Mouse (Mus musculus): ENCODE data around the gene Wdr46. TPM values are rescaled to one million over a fixed set of nuclear protein-coding genes. Genes with fewer than 3 reads are reported as not detected.

Wdr46 gene
- polyA plus RNA-seq, 1 experiment from 2014 or later, result 8.8 TPM

DNA sequence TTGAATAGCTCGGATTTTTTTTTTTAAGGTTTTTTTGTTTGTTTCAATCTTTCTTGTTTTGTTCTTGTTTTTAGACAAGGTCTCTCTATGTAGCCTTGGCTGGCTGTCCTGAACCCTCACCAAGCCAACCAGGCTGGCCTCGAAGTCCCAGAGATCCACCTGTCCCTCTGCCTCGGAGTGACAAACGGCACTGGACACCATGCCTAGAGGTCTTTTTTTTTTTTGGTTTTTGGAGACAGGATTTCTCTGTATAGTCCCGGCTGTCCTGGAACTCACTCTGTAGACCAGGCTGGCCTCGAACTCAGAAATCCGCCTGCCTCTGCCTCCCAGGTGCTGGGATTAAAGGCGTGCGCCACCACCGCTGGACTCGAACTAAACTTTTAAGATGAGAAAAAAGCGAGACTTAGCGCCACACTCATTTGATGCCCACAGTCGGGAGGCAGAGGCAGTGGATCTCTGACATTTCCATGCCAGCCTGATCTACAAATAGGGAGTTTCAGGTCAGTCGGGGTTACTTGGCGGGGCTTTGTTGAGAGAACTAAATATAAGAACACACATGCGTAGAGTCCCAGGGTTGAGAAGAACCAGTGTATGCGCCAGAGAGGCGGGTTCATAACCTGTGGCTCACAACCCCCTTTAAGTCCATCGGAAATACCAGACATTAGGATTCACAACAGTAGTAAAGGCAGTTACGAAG lies 12.1 kb upstream of the Wdr46 start:
- ATAC-seq (no peak), DNase-seq (ENCODE audit: low spot score) (no peak)
- Histone ChIP-seq H3K9me3 (ENCODE audit: low read length) (no peaks in the 10 kb centered on the region), H3K27me3 (replicated peaks; ENCODE audit: insufficient read depth, low read length) (no peaks in the 10 kb centered on the region), H3K4me2 (replicated peaks; ENCODE audit: low read depth, low read length) (peak overlapping the region; percentile 100), H3K4me3 (ENCODE audit: low read depth, low read length) (peak overlapping the region; percentile 82), H3K27ac (ENCODE audit: low read length) (no peak overlapping the region), H3K9ac (replicated peaks; ENCODE audit: low read depth) (peak overlapping the region; percentile 83; the same call in 1 of the 2 replicates), H3K4me1 (ENCODE audit: insufficient read depth, low read depth, low read length) (0 out of 2 replicates have a peak, but pooled peaks cover 5% of the 10 kb centered on the region), H3K36me3 (ENCODE audit: insufficient read depth, low read length) (peaks cover 22% of the 10 kb centered on the region)
- 56% methylated on average over 21 of the region's 21 CpGs for WGBS
- TF ChIP-seq EP300 (IDR thresholded peaks at IDR 0.05) (no peak), CTCF (IDR thresholded peaks at IDR 0.05) (no peak)

DNA sequence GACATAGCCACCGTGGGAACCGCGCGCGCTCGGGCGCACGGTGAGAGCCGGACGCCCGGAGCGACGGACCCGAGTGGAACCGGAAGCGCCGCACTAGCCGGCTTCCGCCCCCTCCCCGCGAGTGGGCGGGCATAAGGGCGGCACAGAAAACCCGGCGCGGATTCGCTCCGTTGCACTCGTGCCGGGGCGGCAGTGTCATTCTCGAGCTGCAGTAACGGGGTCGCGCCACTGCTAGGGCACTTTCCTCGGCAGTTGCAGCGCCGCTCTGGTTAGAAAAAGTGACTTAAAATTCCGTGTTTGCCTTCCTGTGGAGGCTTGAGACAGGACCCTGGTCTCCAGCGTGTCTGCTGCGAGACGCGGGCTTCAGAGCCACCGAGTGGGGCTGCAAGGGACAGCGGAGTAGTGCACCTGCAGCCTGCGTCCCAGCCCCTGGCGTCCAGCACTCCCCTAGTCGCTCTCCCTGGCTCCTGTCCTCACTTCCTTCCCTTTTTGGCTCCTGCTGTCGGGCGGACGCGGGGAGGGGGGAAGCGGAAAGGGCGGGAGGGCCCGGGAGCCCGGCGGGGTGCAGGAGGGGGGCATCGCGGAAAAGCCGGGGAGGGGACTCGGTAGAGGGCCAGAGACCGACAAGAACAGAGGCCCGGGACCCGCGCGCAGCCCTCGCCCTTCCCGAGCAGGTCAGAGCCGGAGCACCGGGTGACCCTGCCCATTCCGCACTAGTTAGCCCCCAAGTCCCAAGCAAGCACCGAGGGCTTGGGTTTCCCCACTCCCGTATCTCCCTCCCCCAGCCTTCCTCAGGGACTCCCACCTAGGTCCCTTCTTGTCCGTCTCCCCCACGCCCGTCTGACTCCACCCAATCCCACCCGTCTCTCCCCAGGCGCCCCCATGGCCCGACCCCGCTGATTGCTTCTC lies 10.8 kb upstream of the Wdr46 start, which contains the start of gene Rgl2:
TSS of gene Rgl2 (plus strand) at position 173 of the 909 bp plus-strand sequence.
- ATAC-seq, result peak; percentile 87
- Histone ChIP-seq H3K36me3 (ENCODE audit: insufficient read depth, low read length) (peaks cover 23% of the 10 kb centered on the region), H3K4me3 (ENCODE audit: low read depth, low read length) (peak within 1 kb of the TSS; percentile 82), H3K9ac (replicated peaks; ENCODE audit: low read depth) (peak within 1 kb of the TSS; percentile 83), H3K4me1 (ENCODE audit: insufficient read depth, low read depth, low read length) (0 out of 2 replicates have a peak, but pooled peaks cover 5% of the 10 kb centered on the region), H3K27me3 (replicated peaks; ENCODE audit: insufficient read depth, low read length) (no peaks in the 10 kb centered on the region), H3K27ac (ENCODE audit: low read length) (peak within 1 kb of the TSS; percentile 95), H3K9me3 (ENCODE audit: low read length) (no peaks in the 10 kb centered on the region), H3K4me2 (replicated peaks; ENCODE audit: low read depth, low read length) (peak within 1 kb of the TSS; percentile 100)
- WGBS, result 1% methylated on average over 66 of the region's 80 CpGs
- peak; percentile 92 for DNase-seq (ENCODE audit: low spot score)
- TF ChIP-seq CTCF (IDR thresholded peaks at IDR 0.05), result peak; percentile 45
- TF ChIP-seq EP300 (IDR thresholded peaks at IDR 0.05), result no peak

DNA sequence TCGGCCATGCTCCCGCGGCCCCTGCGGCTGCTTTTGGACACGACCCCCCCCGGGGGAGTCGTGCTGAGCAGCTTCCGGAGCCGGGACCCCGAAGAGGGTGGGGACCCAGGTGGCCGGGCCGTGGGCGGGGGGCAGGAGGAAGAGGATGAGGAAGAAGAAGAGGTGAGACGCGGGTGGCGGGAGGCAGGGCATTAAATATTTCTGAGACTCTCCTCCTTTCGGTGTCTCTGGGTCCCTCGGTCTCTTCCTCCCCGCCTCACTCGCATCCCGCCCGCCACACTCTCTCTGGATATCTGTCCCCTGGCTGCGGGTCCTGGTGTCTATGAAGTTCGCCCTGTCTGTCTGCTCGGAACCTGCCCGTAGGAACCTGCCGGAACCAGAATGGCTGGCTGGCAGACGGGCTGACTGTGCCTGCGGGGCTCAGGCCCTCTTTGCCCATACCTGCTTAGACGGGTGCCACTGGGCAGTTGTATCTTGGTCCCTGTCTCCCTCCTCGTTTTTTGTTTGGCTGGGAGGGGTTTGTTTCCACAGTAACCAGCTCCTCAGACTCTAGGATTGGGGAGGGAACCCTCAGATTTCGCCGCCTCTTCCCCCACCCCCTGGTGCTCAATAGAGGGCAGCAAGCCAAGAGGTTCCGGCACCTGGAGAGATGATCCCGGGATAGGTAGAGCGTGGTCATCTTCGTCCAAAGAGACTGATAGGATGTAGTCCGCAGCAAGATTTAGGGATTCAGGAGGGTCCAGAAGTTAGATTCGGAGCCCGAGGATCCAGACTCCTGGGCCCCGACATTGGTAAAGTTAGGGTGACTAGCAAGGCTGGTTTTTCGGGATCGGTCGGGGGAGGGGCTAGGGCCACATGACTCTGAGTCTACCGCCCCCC lies 9.9 kb upstream of the Wdr46 start:
- H3K9ac ChIP-seq (replicated peaks; ENCODE audit: low read depth), result peak overlapping the region; percentile 83
- H3K4me2 ChIP-seq (replicated peaks; ENCODE audit: low read depth, low read length), result peak overlapping the region; percentile 100
- 2% methylated on average over 44 of the region's 45 CpGs for whole genome bisulfite sequencing
- H3K27ac ChIP-seq (ENCODE audit: low read length), result peak overlapping the region; percentile 95
- 0 out of 2 replicates have a peak, but pooled peaks cover 5% of the 10 kb centered on the region for H3K4me1 ChIP-seq (ENCODE audit: insufficient read depth, low read depth, low read length)
- peak; percentile 34 for ATAC-seq
- no peaks in the 10 kb centered on the region for H3K9me3 ChIP-seq (ENCODE audit: low read length)
- TF ChIP-seq EP300 (IDR thresholded peaks at IDR 0.05) (no peak), CTCF (IDR thresholded peaks at IDR 0.05) (no peak)
- H3K36me3 ChIP-seq (ENCODE audit: insufficient read depth, low read length), result peaks cover 20% of the 10 kb centered on the region
- peak overlapping the region; percentile 82 for H3K4me3 ChIP-seq (ENCODE audit: low read depth, low read length)
- no peaks in the 10 kb centered on the region for H3K27me3 ChIP-seq (replicated peaks; ENCODE audit: insufficient read depth, low read length)
- peak; percentile 66 for DNase-seq (ENCODE audit: low spot score)

DNA sequence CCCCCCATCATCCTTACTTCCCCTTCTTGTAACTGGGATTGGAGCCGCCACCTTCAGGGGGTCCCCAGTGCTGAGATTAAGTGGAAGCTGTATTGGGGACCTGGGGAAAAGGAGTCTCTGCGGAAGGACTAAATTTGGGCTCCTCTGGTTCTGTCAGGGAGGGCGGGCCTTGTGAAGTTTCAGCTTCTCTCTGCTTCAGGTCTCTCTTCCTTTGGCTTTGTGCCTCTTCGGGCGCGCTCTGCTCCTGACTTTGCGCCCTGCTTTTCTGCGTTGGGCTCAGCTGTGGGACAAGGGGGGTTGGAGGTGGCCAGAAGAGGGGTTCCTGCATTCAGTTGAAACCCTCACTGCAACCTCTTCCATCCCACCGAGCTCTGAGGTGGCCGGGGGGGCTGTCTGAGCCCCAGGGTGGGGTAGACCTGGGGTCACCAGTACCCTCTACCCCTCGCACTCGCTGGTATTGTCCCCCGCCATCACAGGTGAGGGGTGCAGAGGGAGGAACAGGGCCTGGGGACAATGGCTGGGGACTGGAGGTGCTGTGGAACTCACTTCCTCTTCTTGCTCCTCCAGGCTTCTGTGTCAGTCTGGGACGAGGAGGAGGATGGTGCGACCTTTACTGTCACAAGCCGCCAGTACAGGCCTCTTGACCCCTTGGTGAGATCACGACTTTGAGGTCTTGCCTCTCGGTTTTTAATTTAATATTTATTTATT lies 9.1 kb upstream of the Wdr46 start:
- no peaks in the 10 kb centered on the region for H3K9me3 ChIP-seq (ENCODE audit: low read length)
- peak overlapping the region; percentile 82 for H3K4me3 ChIP-seq (ENCODE audit: low read depth, low read length)
- H3K9ac ChIP-seq (replicated peaks; ENCODE audit: low read depth), result peak overlapping the region; percentile 83; the same call in 1 of the 2 replicates
- DNase-seq (ENCODE audit: low spot score), result no peak
- 0 out of 2 replicates have a peak, but pooled peaks cover 5% of the 10 kb centered on the region for H3K4me1 ChIP-seq (ENCODE audit: insufficient read depth, low read depth, low read length)
- peak overlapping the region; percentile 100 for H3K4me2 ChIP-seq (replicated peaks; ENCODE audit: low read depth, low read length)
- H3K27ac ChIP-seq (ENCODE audit: low read length), result 0 out of 2 replicates have a peak overlapping the region, but pooled peaks have one; percentile 95
- TF ChIP-seq CTCF (IDR thresholded peaks at IDR 0.05), result no peak
- no peak for TF ChIP-seq EP300 (IDR thresholded peaks at IDR 0.05)
- no peaks in the 10 kb centered on the region for H3K27me3 ChIP-seq (replicated peaks; ENCODE audit: insufficient read depth, low read length)
- WGBS, result 37% methylated on average over 18 of the region's 18 CpGs
- H3K36me3 ChIP-seq (ENCODE audit: insufficient read depth, low read length), result peaks cover 12% of the 10 kb centered on the region
- no peak for ATAC-seq

DNA sequence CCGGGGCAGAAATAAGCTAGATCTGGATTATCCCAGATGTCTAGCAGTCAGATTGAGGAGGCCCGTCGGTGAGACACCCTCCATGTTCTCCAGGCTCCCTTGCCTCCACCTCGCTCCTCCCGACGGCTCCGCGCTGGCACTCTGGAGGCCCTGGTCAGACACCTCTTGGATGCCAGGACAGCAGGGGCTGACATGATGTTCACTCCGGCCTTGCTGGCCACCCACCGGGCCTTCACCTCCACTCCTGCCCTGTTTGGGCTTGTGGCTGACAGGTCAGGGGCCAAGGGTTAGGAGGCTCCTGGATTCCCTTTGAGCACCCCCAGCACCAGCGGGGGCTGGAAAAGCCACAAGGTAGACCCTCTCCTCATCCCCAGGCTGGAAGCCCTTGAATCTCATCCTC lies 8.5 kb upstream of the Wdr46 start:
- H3K27me3 ChIP-seq (replicated peaks; ENCODE audit: insufficient read depth, low read length), result no peaks in the 10 kb centered on the region
- DNase-seq (ENCODE audit: low spot score), result no peak
- H3K4me3 ChIP-seq (ENCODE audit: low read depth, low read length), result no peak overlapping the region
- TF ChIP-seq EP300 (IDR thresholded peaks at IDR 0.05) (no peak), CTCF (IDR thresholded peaks at IDR 0.05) (no peak)
- no peaks in the 10 kb centered on the region for H3K9me3 ChIP-seq (ENCODE audit: low read length)
- no peak overlapping the region for H3K27ac ChIP-seq (ENCODE audit: low read length)
- peaks cover 15% of the 10 kb centered on the region for H3K36me3 ChIP-seq (ENCODE audit: insufficient read depth, low read length)
- H3K4me2 ChIP-seq (replicated peaks; ENCODE audit: low read depth, low read length), result no peak overlapping the region
- H3K4me1 ChIP-seq (ENCODE audit: insufficient read depth, low read depth, low read length), result 0 out of 2 replicates have a peak, but pooled peaks cover 5% of the 10 kb centered on the region
- WGBS, result 88% methylated on average over 11 of the region's 11 CpGs
- no peak overlapping the region for H3K9ac ChIP-seq (replicated peaks; ENCODE audit: low read depth)
- ATAC-seq, result no peak

Data from lung, postnatal 0 days (tissue).